Comparison of ENCODE assay signal across 27 mouse cellular contexts in genomic region chr9:58719471-58719870, GRCm38 (mm10). TPM values are rescaled to one million over a fixed set of nuclear protein-coding genes. Genes with fewer than 3 reads are reported as not detected.
DNase-seq lines count a peak whose midpoint lies in the region; ATAC-seq and TF ChIP-seq lines count a peak whose summit lies in the region.
"Had no signal": no experiment of that assay in that cellular context is flagged by ENCODE, and none has a peak within 500 bp of the region (broad histone marks: within the 10 kb centered on the region; RNA-seq: fewer than 3 reads in every experiment).

No protein-coding gene starts in this region.

- no peak for TF ChIP-seq EP300 in liver, postnatal 0 days (IDR thresholded peaks at IDR 0.05; ENCODE audit: low read depth)

- H3K4me1 ChIP-seq in kidney, adult 2 months (ENCODE audit: control insufficient read depth, insufficient read depth, low read length): peaks cover 6% of the 10 kb centered on the region; the same call in 1 of the 2 replicates
- peaks cover 13% of the 10 kb centered on the region for H3K4me1 ChIP-seq in liver, adult 2 months (ENCODE audit: control insufficient read depth, insufficient read depth, low read length)
- H3K4me1 ChIP-seq in liver, postnatal 0 days (ENCODE audit: insufficient read depth): peaks cover 8% of the 10 kb centered on the region
- H3K4me1 ChIP-seq: embryonic facial prominence, embryonic 10.5 days; embryonic facial prominence, embryonic 13.5 days; forebrain, embryonic 12.5 days; hindbrain, embryonic 12.5 days; hindbrain, embryonic 15.5 days had no signal

- H3K36me3 ChIP-seq in kidney, adult 2 months (ENCODE audit: control insufficient read depth, insufficient read depth, low read length): no peaks in the 10 kb centered on the region
- H3K36me3 ChIP-seq in liver, adult 2 months (ENCODE audit: control insufficient read depth, insufficient read depth, low read length): no peaks in the 10 kb centered on the region
- no peaks in the 10 kb centered on the region for H3K36me3 ChIP-seq in liver, postnatal 0 days (replicated peaks; ENCODE audit: insufficient read depth, low read length)
- H3K36me3 ChIP-seq: embryonic facial prominence, embryonic 10.5 days; embryonic facial prominence, embryonic 13.5 days; forebrain, embryonic 12.5 days; hindbrain, embryonic 12.5 days; hindbrain, embryonic 15.5 days had no signal

- H3K27me3 ChIP-seq in kidney, adult 2 months (replicated peaks; ENCODE audit: control insufficient read depth, insufficient read depth, low read length): no peaks in the 10 kb centered on the region
- H3K27me3 ChIP-seq in liver, adult 2 months (ENCODE audit: control insufficient read depth, insufficient read depth, low read length): no peaks in the 10 kb centered on the region
- no peaks in the 10 kb centered on the region for H3K27me3 ChIP-seq in liver, postnatal 0 days (ENCODE audit: insufficient read depth, low read length)
- H3K27me3 ChIP-seq: embryonic facial prominence, embryonic 13.5 days; forebrain, embryonic 12.5 days; hindbrain, embryonic 12.5 days; hindbrain, embryonic 15.5 days had no signal

- H3K4me3 ChIP-seq in kidney, adult 2 months (ENCODE audit: insufficient read depth, low read depth, low read length): no peak overlapping the region
- no peak overlapping the region for H3K4me3 ChIP-seq in liver, adult 2 months (ENCODE audit: insufficient read depth, low read depth, low read length)
- no peak overlapping the region for H3K4me3 ChIP-seq in liver, postnatal 0 days (ENCODE audit: low read depth, low read length)
- H3K4me3 ChIP-seq: embryonic facial prominence, embryonic 10.5 days; embryonic facial prominence, embryonic 13.5 days; erythroblast, embryonic 14.5 days; forebrain, embryonic 12.5 days; gastrocnemius, adult 2 months; hindbrain, embryonic 12.5 days; hindbrain, embryonic 15.5 days had no signal

- DNase-seq in kidney, adult 2 months: peak; percentile 34
- no peak for DNase-seq in kidney, postnatal 10 days
- DNase-seq in liver, adult 2 months (ENCODE audit: extremely low read depth, low read depth, low spot score): peak; percentile 57
- DNase-seq in liver, postnatal 0 days: no peak
- peak; percentile 9 for DNase-seq in adipocyte (ENCODE audit: low spot score)
- DNase-seq in urinary bladder, postnatal 36 days (ENCODE audit: low spot score in 2 of 2): no peak
- no peak for DNase-seq in natural killer cell, adult 2 months (ENCODE audit: low spot score in 2 of 2)
- DNase-seq: adrenal gland, adult 8-10 months; adrenal gland, postnatal 25 days; cerebellum, adult 11-12 months; cerebellum, adult 8-10 months; cerebellum, postnatal 10 days; cerebellum, postnatal 36 days; embryo, embryonic 11 days; gastrocnemius, adult 2 months; gastrocnemius, postnatal 14 days; heart, adult 11 months had no signal

- no peak for TF ChIP-seq CTCF in kidney, adult 2 months (conservative IDR thresholded peaks at IDR 0.05; ENCODE audit: insufficient read depth, insufficient read length, low read depth, low read length)
- TF ChIP-seq CTCF in liver, adult 2 months (IDR thresholded peaks at IDR 0.05; ENCODE audit: low read depth, low read length): no peak
- TF ChIP-seq CTCF in liver, postnatal 0 days (IDR thresholded peaks at IDR 0.05; ENCODE audit: low read depth): no peak

- H3K4me2 ChIP-seq in liver, postnatal 0 days (ENCODE audit: low read depth, low read length): no peak overlapping the region
- H3K4me2 ChIP-seq: embryonic facial prominence, embryonic 13.5 days; forebrain, embryonic 12.5 days; heart, embryonic 11.5 days; hindbrain, embryonic 12.5 days; hindbrain, embryonic 15.5 days had no signal

- no peaks in the 10 kb centered on the region for H3K9me3 ChIP-seq in liver, postnatal 0 days (ENCODE audit: low read length)
- H3K9me3 ChIP-seq: embryonic facial prominence, embryonic 10.5 days; embryonic facial prominence, embryonic 13.5 days; forebrain, embryonic 12.5 days; hindbrain, embryonic 12.5 days; hindbrain, embryonic 15.5 days had no signal

- no peak overlapping the region for H3K9ac ChIP-seq in liver, adult 2 months (ENCODE audit: low read depth, low read length)
- no peak overlapping the region for H3K9ac ChIP-seq in liver, postnatal 0 days (replicated peaks)
- H3K9ac ChIP-seq: embryonic facial prominence, embryonic 13.5 days; forebrain, embryonic 12.5 days; hindbrain, embryonic 12.5 days; hindbrain, embryonic 15.5 days had no signal

- H3K79me2 ChIP-seq in liver, adult 2 months (ENCODE audit: control insufficient read depth, insufficient read depth, low read length): no peaks in the 10 kb centered on the region

- no peak overlapping the region for H3K27ac ChIP-seq in kidney, adult 2 months (ENCODE audit: insufficient read depth, low read depth, low read length)
- H3K27ac ChIP-seq in liver, adult 2 months (replicated peaks; ENCODE audit: insufficient read depth, low read depth, low read length): no peak overlapping the region
- no peak overlapping the region for H3K27ac ChIP-seq in liver, postnatal 0 days (ENCODE audit: low read depth)
- H3K27ac ChIP-seq: embryonic facial prominence, embryonic 10.5 days; embryonic facial prominence, embryonic 13.5 days; forebrain, embryonic 12.5 days; gastrocnemius, adult 2 months; hindbrain, embryonic 12.5 days; hindbrain, embryonic 15.5 days had no signal

- TF ChIP-seq POLR2A in kidney, adult 2 months (IDR thresholded peaks at IDR 0.05; ENCODE audit: low read depth, low read length): no peak
- TF ChIP-seq POLR2A in liver, adult 2 months (IDR thresholded peaks at IDR 0.05; ENCODE audit: extremely low read depth, insufficient read depth, low read length): no peak

- ATAC-seq in liver, postnatal 0 days: no peak
- ATAC-seq in megakaryocyte-erythroid progenitor cell, adult 5-6 weeks (replicated peaks; ENCODE audit: low FRiP score, low TSS enrichment, poor library complexity, severe bottlenecking): peak; percentile 53
- ATAC-seq: forebrain, embryonic 16.5 days had no signal

- WGBS in kidney, adult 2 months: 19% methylated on average over 5 of the region's 5 CpGs
- 25% methylated on average over 5 of the region's 5 CpGs for WGBS in liver, adult 2 months
- 47% methylated on average over 5 of the region's 5 CpGs for WGBS in liver, postnatal 0 days (ENCODE audit: insufficient replicate concordance)

RNA-seq across cellular contexts. Expression of gene Rec114, which starts 24.3 kb away (rescaled TPM):
- 0.50 TPM in 1 of 2 replicates, not detected in the other for polyA plus RNA-seq in kidney, adult 2 months (2012; rRNA removed)
- 1.5 and 1.7 TPM in 2 replicates for total RNA-seq in liver, adult 2 months (2014; rRNA removed)
- 1.7 and 4.2 TPM in 2 replicates for polyA plus RNA-seq in liver, adult 2 months (2012; rRNA removed)
- polyA plus RNA-seq in liver, postnatal 0 days (2015; fragmentation: Nextera tagmentation; extraction: Ambion mirVana): 34.3 and 35.1 TPM in 2 replicates
- 15.3 and 34.7 TPM in 2 replicates for total RNA-seq in megakaryocyte-erythroid progenitor cell, adult 5-6 weeks (2014; fragmentation: Nextera tagmentation)
- 36.9 and 51.4 TPM in 2 replicates for total RNA-seq in megakaryocyte-erythroid progenitor cell, adult 5-6 weeks (2017)
- total RNA-seq: adrenal gland, postnatal 25 days; gastrocnemius, adult 2 months; gastrocnemius, postnatal 4 days had no signal

Comparison
In these comparisons a context has a peak if more than half of its experiments do, and no peak if none do; other contexts are left out.
1. DNase-seq: peak in kidney, adult 2 months (single experiment), liver, adult 2 months (single experiment) and adipocyte (single experiment); none in kidney, postnatal 10 days (single experiment), liver, postnatal 0 days (single experiment), urinary bladder, postnatal 36 days (0 of 2) and natural killer cell, adult 2 months (0 of 2).